Comparison of ENCODE assay signal across 9 mouse cellular contexts in genomic region chr11:53551754-53552153, GRCm38 (mm10). TPM values are rescaled to one million over a fixed set of nuclear protein-coding genes. Genes with fewer than 3 reads are reported as not detected.
A peak's percentile ranks its signal among the peaks of the same experiment; 100 is the strongest.
DNase-seq lines count a peak whose midpoint lies in the region; ATAC-seq lines count a peak whose summit lies in the region.
"Had no signal": no experiment of that assay in that cellular context is flagged by ENCODE, and none has a peak within 500 bp of the region (broad histone marks: within the 10 kb centered on the region; RNA-seq: fewer than 3 reads in every experiment).

No protein-coding gene starts in this region.

- no peak overlapping the region for H3K27ac ChIP-seq in liver, embryonic 12.5 days
- H3K27ac ChIP-seq: limb, embryonic 15.5 days had no signal

- H3K27me3 ChIP-seq in liver, embryonic 12.5 days (replicated peaks), result no peaks in the 10 kb centered on the region
- H3K27me3 ChIP-seq: limb, embryonic 15.5 days had no signal

- DNase-seq in adrenal gland, postnatal 14 days, result peak; percentile 35
- DNase-seq in adrenal gland, adult 8-10 months, result no peak
- peak; percentile 37 for DNase-seq in liver
- DNase-seq in c-Kit-positive CD71-positive TER-119-negative erythroid progenitor cells, embryonic 14.5 days (ENCODE audit: low read depth), result peak; percentile 43
- DNase-seq in yolk sac, embryonic 10.5 days (ENCODE audit: low spot score), result no peak
- DNase-seq in urinary bladder, adult 2 months (ENCODE audit: low spot score), result no peak

- H3K4me2 ChIP-seq in liver, embryonic 12.5 days, result no peak overlapping the region
- H3K4me2 ChIP-seq: limb, embryonic 15.5 days had no signal

- no peak for ATAC-seq in liver, embryonic 12.5 days
- ATAC-seq in megakaryocyte, adult 5-6 weeks (ENCODE audit: poor library complexity, severe bottlenecking), result 0 out of 2 replicates have a peak, but pooled peaks have one; percentile 45

- no peak overlapping the region for H3K4me3 ChIP-seq in liver, embryonic 12.5 days
- H3K4me3 ChIP-seq: limb, embryonic 15.5 days had no signal

- 73% methylated on average over 12 of the region's 12 CpGs for WGBS in liver, embryonic 12.5 days (ENCODE audit: insufficient replicate concordance)

- H3K9me3 ChIP-seq in liver, embryonic 12.5 days (replicated peaks), result 0 out of 2 replicates have a peak, but pooled peaks cover 3% of the 10 kb centered on the region
- H3K9me3 ChIP-seq: limb, embryonic 15.5 days had no signal

- H3K4me1 ChIP-seq in liver, embryonic 12.5 days, result peaks cover 21% of the 10 kb centered on the region
- H3K4me1 ChIP-seq: limb, embryonic 15.5 days had no signal

- no peak overlapping the region for H3K9ac ChIP-seq in liver, embryonic 12.5 days
- H3K9ac ChIP-seq: limb, embryonic 15.5 days had no signal

- no peaks in the 10 kb centered on the region for H3K36me3 ChIP-seq in liver, embryonic 12.5 days
- H3K36me3 ChIP-seq: limb, embryonic 15.5 days had no signal

RNA-seq across cellular contexts. Expression of gene Kif3a, which starts 15.4 kb away (rescaled TPM):
- total RNA-seq in adrenal gland, postnatal 14 days (2021), result 28.0 and 31.0 TPM in 2 replicates
- 10 to 100 TPM; 28.4 to 36.3 (median 31.1) TPM for total RNA-seq in adrenal gland, adult 8-10 months (2022)
- 13.7 and 14.5 TPM in 2 replicates for polyA plus RNA-seq in liver, embryonic 12.5 days (2016; fragmentation: Nextera tagmentation; extraction: Ambion mirVana)
- 2.5 and 4.1 TPM in 2 replicates for total RNA-seq in megakaryocyte, adult 5-6 weeks (2015)
- 3.3 and 5.0 TPM in 2 replicates for total RNA-seq in megakaryocyte, adult 5-6 weeks (2017)
- 14.3 and 16.1 TPM in 2 replicates for polyA plus RNA-seq in urinary bladder, adult 2 months (2012; rRNA removed)

RNA-seq across cellular contexts. Expression of gene Sept8, which starts 32.7 kb away (rescaled TPM):
- 39.0 and 42.2 TPM in 2 replicates for total RNA-seq in adrenal gland, postnatal 14 days (2021)
- 10 to 100 TPM; 37.0 to 51.7 (median 42.1) TPM for total RNA-seq in adrenal gland, adult 8-10 months (2022)
- 33.5 and 34.3 TPM in 2 replicates for polyA plus RNA-seq in liver, embryonic 12.5 days (2016; fragmentation: Nextera tagmentation; extraction: Ambion mirVana)
- total RNA-seq in megakaryocyte, adult 5-6 weeks (2015), result 9.0 and 9.5 TPM in 2 replicates
- 6.1 and 10.1 TPM in 2 replicates for total RNA-seq in megakaryocyte, adult 5-6 weeks (2017)
- 63.8 and 64.4 TPM in 2 replicates for polyA plus RNA-seq in urinary bladder, adult 2 months (2012; rRNA removed)

Comparison
In these comparisons a context has a peak if more than half of its experiments do, and no peak if none do; other contexts are left out.
1. DNase-seq: peak in adrenal gland, postnatal 14 days (single experiment), liver (single experiment) and c-Kit-positive CD71-positive TER-119-negative erythroid progenitor cells, embryonic 14.5 days (single experiment); none in adrenal gland, adult 8-10 months (single experiment), yolk sac, embryonic 10.5 days (single experiment) and urinary bladder, adult 2 months (single experiment).